Mouse (Mus musculus): ENCODE data around the gene Rxfp4.

DNA sequence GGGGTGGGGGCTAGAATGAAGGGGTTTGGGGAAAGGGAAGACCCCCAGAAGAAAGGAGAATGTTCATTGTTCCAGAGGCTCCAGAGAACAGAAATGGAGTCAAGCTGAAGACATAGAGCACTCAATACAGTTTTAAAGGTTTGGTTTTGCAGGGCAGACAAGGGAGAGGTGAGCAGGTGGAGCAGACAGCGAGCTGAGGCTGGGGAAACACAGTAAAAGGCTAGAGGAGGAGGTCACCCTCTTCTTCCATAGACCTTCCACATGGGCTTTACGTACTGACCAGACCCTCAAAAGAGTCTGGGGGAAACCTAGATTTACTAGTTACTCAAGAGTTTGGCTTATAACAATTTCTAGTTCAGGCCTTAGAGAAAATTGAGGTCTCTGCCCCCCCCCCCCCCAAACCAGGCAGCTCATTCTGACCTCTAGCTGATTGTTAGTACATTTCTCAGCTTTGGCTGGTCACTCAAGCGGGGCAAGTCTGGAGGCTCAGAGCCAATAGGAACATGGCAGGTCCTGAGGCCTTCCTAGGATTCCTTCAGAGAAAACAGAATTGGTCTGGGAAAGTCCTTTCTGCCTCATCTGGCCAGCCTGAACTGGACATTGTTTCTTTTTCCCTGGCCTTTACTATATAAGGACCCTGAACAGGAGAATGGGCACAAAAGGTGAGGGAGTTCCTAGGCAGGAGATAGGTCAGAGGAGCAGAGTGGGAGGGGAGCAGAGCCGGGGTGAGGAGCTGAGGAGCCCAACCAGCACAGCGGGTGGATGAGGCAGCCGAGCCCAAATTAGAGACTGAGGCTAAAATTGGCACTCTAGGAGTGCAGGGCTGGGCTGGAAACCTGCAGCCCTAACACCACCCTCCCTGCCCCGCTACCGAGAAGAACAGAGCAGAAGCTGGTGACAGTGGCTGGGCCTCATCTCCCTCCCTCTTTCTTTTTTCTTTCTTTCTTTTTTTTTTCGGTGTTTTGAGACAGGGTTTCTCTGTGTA, 33.5 kb downstream of the Rxfp4 start:
- TF ChIP-seq EP300 (IDR thresholded peaks at IDR 0.05; ENCODE audit: low read depth) (no peak), CTCF (IDR thresholded peaks at IDR 0.05; ENCODE audit: low read depth) (no peak)
